Mouse (Mus musculus) urinary bladder, adult 18-20 months (tissue): ENCODE measurements at regions not wholly inside any gene's neighbourhood (a gene's known extent, or its start where the extent isn't known, plus 50 kb on each side); places are given as distances from the start of the nearest gene placed in this dataset.

Source experiments
- DNase-seq, 2 experiments: peaks; one replicate each; pipeline ENCODE4 v3.0.0; 2022; ENCODE audit warnings: low spot score in 2 of 2, mixed read lengths in 2 of 2

GRCm38 (mm10) chr8:126662797-126663784 is 69.3 kb upstream of the Irf2bp2 start:
- DNase-seq, result peak in 1 of 2 experiments; percentile 12

- no peak for DNase-seq
These were observed 68.4 kb upstream of the Irf2bp2 start for GRCm38 (mm10) chr8:126662151-126662550.

- peak in 1 of 2 experiments; percentile 18 for DNase-seq
These were observed 67.8 kb upstream of the Irf2bp2 start for GRCm38 (mm10) chr8:126661511-126662142.

GRCm38 (mm10) chr8:126660658-126661316 is 67.0 kb upstream of the Irf2bp2 start:
- peak in 1 of 2 experiments; percentile 17 for DNase-seq

- DNase-seq, result peak in 1 of 2 experiments; percentile 14
These were observed 66.2 kb upstream of the Irf2bp2 start for GRCm38 (mm10) chr8:126659691-126660657.

GRCm38 (mm10) chr8:126657546-126657945 is 63.8 kb upstream of the Irf2bp2 start:
- DNase-seq, result no peak

- DNase-seq, result no peak
These were observed 62.9 kb upstream of the Irf2bp2 start for GRCm38 (mm10) chr8:126656554-126657260.

- no peak for DNase-seq
These were observed 61.8 kb upstream of the Irf2bp2 start for GRCm38 (mm10) chr8:126655565-126655964.

- DNase-seq, result no peak
These were observed 60.6 kb upstream of the Irf2bp2 start for GRCm38 (mm10) chr8:126654353-126654752.

- DNase-seq, result no peak
These were observed 58.4 kb upstream of the Irf2bp2 start for GRCm38 (mm10) chr8:126652151-126652550.

- DNase-seq, result no peak
These were observed 57.2 kb upstream of the Irf2bp2 start for GRCm38 (mm10) chr8:126650945-126651344.

- DNase-seq, result no peak
These were observed 55.5 kb upstream of the Irf2bp2 start for GRCm38 (mm10) chr8:126649305-126649704.

- DNase-seq, result no peak
These were observed 53.6 kb upstream of the Irf2bp2 start for GRCm38 (mm10) chr8:126647350-126647749.

- DNase-seq, result no peak
These were observed 53.0 kb upstream of the Irf2bp2 start for GRCm38 (mm10) chr8:126646604-126647311.

- DNase-seq, result no peak
These were observed 50.4 kb upstream of the Irf2bp2 start for GRCm38 (mm10) chr8:126644179-126644578.
